Mouse (Mus musculus): ENCODE data around the gene Gm49601. TPM values are rescaled to one million over a fixed set of nuclear protein-coding genes. Genes with fewer than 3 reads are reported as not detected.

Gm49601 gene
- polyA plus RNA-seq, 1 experiment from 2014 or later, result 1.8 TPM

GRCm38 (mm10) chr16:18604267-18604701 is 21.9 kb downstream of the Gm49601 start:
- WGBS, result 39% methylated on average over 8 of the region's 8 CpGs
- H3K9ac ChIP-seq, result peak overlapping the region; percentile 65
- peaks cover 30% of the 10 kb centered on the region for H3K4me1 ChIP-seq
- peaks cover 33% of the 10 kb centered on the region for H3K27me3 ChIP-seq (replicated peaks)
- no peaks in the 10 kb centered on the region for H3K9me3 ChIP-seq
- no peak overlapping the region for H3K4me3 ChIP-seq
- ATAC-seq (ENCODE audit: extremely low read depth, insufficient number of reproducible peaks, low FRiP score, low TSS enrichment), result peak; percentile 55; the same call in 1 of the 2 replicates
- peak overlapping the region; percentile 79 for H3K27ac ChIP-seq (replicated peaks)
- H3K4me2 ChIP-seq, result no peak overlapping the region
- no peaks in the 10 kb centered on the region for H3K36me3 ChIP-seq

GRCm38 (mm10) chr16:18601447-18601846 is 24.8 kb downstream of the Gm49601 start:
- 60% methylated on average over 7 of the region's 7 CpGs for WGBS
- Histone ChIP-seq H3K27ac (replicated peaks) (no peak overlapping the region), H3K36me3 (no peaks in the 10 kb centered on the region), H3K9me3 (no peaks in the 10 kb centered on the region), H3K4me1 (peaks cover 24% of the 10 kb centered on the region), H3K27me3 (replicated peaks) (peaks cover 25% of the 10 kb centered on the region), H3K4me3 (no peak overlapping the region), H3K4me2 (no peak overlapping the region), H3K9ac (no peak overlapping the region)
- no peak for ATAC-seq (ENCODE audit: extremely low read depth, insufficient number of reproducible peaks, low FRiP score, low TSS enrichment)

GRCm38 (mm10) chr16:18598006-18598405 is 28.2 kb downstream of the Gm49601 start:
- Histone ChIP-seq H3K9me3 (no peaks in the 10 kb centered on the region), H3K4me3 (no peak overlapping the region), H3K4me2 (no peak overlapping the region), H3K27me3 (replicated peaks) (peaks cover 49% of the 10 kb centered on the region), H3K27ac (replicated peaks) (no peak overlapping the region), H3K4me1 (peaks cover 4% of the 10 kb centered on the region), H3K36me3 (no peaks in the 10 kb centered on the region), H3K9ac (no peak overlapping the region)
- no peak for ATAC-seq (ENCODE audit: extremely low read depth, insufficient number of reproducible peaks, low FRiP score, low TSS enrichment)
- WGBS, result 53% methylated on average over 3 of the region's 3 CpGs

GRCm38 (mm10) chr16:18596255-18596654 is 30.0 kb downstream of the Gm49601 start:
- 38% methylated on average over 5 of the region's 5 CpGs for WGBS
- Histone ChIP-seq H3K4me3 (no peak overlapping the region), H3K4me2 (no peak overlapping the region), H3K9ac (no peak overlapping the region), H3K36me3 (no peaks in the 10 kb centered on the region), H3K27me3 (replicated peaks) (peaks cover 64% of the 10 kb centered on the region), H3K4me1 (peaks cover 8% of the 10 kb centered on the region), H3K9me3 (no peaks in the 10 kb centered on the region), H3K27ac (replicated peaks) (no peak overlapping the region)
- ATAC-seq (ENCODE audit: extremely low read depth, insufficient number of reproducible peaks, low FRiP score, low TSS enrichment), result no peak

GRCm38 (mm10) chr16:18593930-18594329 is 32.3 kb downstream of the Gm49601 start:
- H3K4me1 ChIP-seq, result peaks cover 25% of the 10 kb centered on the region
- H3K4me2 ChIP-seq, result no peak overlapping the region
- no peak for ATAC-seq (ENCODE audit: extremely low read depth, insufficient number of reproducible peaks, low FRiP score, low TSS enrichment)
- H3K9me3 ChIP-seq, result no peaks in the 10 kb centered on the region
- no peaks in the 10 kb centered on the region for H3K36me3 ChIP-seq
- peaks cover 87% of the 10 kb centered on the region for H3K27me3 ChIP-seq (replicated peaks)
- WGBS, result 63% methylated on average over 2 of the region's 2 CpGs
- no peak overlapping the region for H3K9ac ChIP-seq
- no peak overlapping the region for H3K4me3 ChIP-seq
- H3K27ac ChIP-seq (replicated peaks), result no peak overlapping the region

GRCm38 (mm10) chr16:18591047-18592018 is 34.9 kb downstream of the Gm49601 start:
- no peak overlapping the region for H3K27ac ChIP-seq (replicated peaks)
- no peak for ATAC-seq (ENCODE audit: extremely low read depth, insufficient number of reproducible peaks, low FRiP score, low TSS enrichment)
- H3K4me2 ChIP-seq, result peak overlapping the region; percentile 71
- no peaks in the 10 kb centered on the region for H3K36me3 ChIP-seq
- no peaks in the 10 kb centered on the region for H3K9me3 ChIP-seq
- peak overlapping the region; percentile 1 for H3K9ac ChIP-seq
- peaks cover 97% of the 10 kb centered on the region for H3K27me3 ChIP-seq (replicated peaks)
- H3K4me1 ChIP-seq, result peaks cover 47% of the 10 kb centered on the region
- peak overlapping the region; percentile 47 for H3K4me3 ChIP-seq
- 2% methylated on average over 59 of the region's 59 CpGs for WGBS

GRCm38 (mm10) chr16:18589804-18590790 is 36.1 kb downstream of the Gm49601 start, which contains the start of gene Tbx1:
TSS of gene Tbx1 (minus strand) at chr16:18590671.
- H3K27ac ChIP-seq (replicated peaks), result no peak within 1 kb of the TSS
- ATAC-seq (ENCODE audit: extremely low read depth, insufficient number of reproducible peaks, low FRiP score, low TSS enrichment), result no peak
- no peaks in the 10 kb centered on the region for H3K36me3 ChIP-seq
- peaks cover 56% of the 10 kb centered on the region for H3K4me1 ChIP-seq
- H3K9ac ChIP-seq, result peak within 1 kb of the TSS; percentile 58
- H3K4me3 ChIP-seq, result peak within 1 kb of the TSS; percentile 47
- no peaks in the 10 kb centered on the region for H3K9me3 ChIP-seq
- 3% methylated on average over 48 of the region's 48 CpGs for WGBS
- H3K4me2 ChIP-seq, result peak within 1 kb of the TSS; percentile 71
- H3K27me3 ChIP-seq (replicated peaks), result peaks cover 97% of the 10 kb centered on the region

- H3K4me3 ChIP-seq, result peak overlapping the region; percentile 54
Measured at GRCm38 (mm10) chr16:18589080-18589621, 37.1 kb downstream of the Gm49601 start.

GRCm38 (mm10) chr16:18588738-18589055 is 37.5 kb downstream of the Gm49601 start:
- no peak overlapping the region; the same call in 1 of the 2 replicates for H3K9ac ChIP-seq
- H3K4me2 ChIP-seq, result peak overlapping the region; percentile 81
- H3K36me3 ChIP-seq, result no peaks in the 10 kb centered on the region
- no peak overlapping the region for H3K27ac ChIP-seq (replicated peaks)
- ATAC-seq (ENCODE audit: extremely low read depth, insufficient number of reproducible peaks, low FRiP score, low TSS enrichment), result no peak
- H3K9me3 ChIP-seq, result no peaks in the 10 kb centered on the region
- peaks cover 97% of the 10 kb centered on the region for H3K27me3 ChIP-seq (replicated peaks)
- peaks cover 56% of the 10 kb centered on the region for H3K4me1 ChIP-seq
- WGBS, result 11% methylated on average over 31 of the region's 31 CpGs
- H3K4me3 ChIP-seq, result peak overlapping the region; percentile 54

More at GRCm38 (mm10) chr16:18589080-18589621, 37.1 kb downstream of the Gm49601 start:
- peak overlapping the region; percentile 81 for H3K4me2 ChIP-seq
- no peak overlapping the region for H3K27ac ChIP-seq (replicated peaks)
- 45% methylated on average over 9 of the region's 9 CpGs for WGBS
- no peak overlapping the region for H3K9ac ChIP-seq
- H3K9me3 ChIP-seq, result no peaks in the 10 kb centered on the region
- H3K4me1 ChIP-seq, result peaks cover 56% of the 10 kb centered on the region
- H3K27me3 ChIP-seq (replicated peaks), result peaks cover 97% of the 10 kb centered on the region
- no peaks in the 10 kb centered on the region for H3K36me3 ChIP-seq
- ATAC-seq (ENCODE audit: extremely low read depth, insufficient number of reproducible peaks, low FRiP score, low TSS enrichment), result no peak

- Histone ChIP-seq H3K27me3 (replicated peaks) (peaks cover 97% of the 10 kb centered on the region), H3K27ac (replicated peaks) (no peak overlapping the region), H3K4me2 (peak overlapping the region; percentile 81), H3K36me3 (no peaks in the 10 kb centered on the region), H3K9me3 (no peaks in the 10 kb centered on the region), H3K4me3 (peak overlapping the region; percentile 54), H3K4me1 (peaks cover 56% of the 10 kb centered on the region), H3K9ac (peak overlapping the region; percentile 63; the same call in 1 of the 2 replicates)
- ATAC-seq (ENCODE audit: extremely low read depth, insufficient number of reproducible peaks, low FRiP score, low TSS enrichment), result no peak
- 2% methylated on average over 57 of the region's 57 CpGs for WGBS
Measured at GRCm38 (mm10) chr16:18587847-18588737, 38.1 kb downstream of the Gm49601 start.
